Mouse (Mus musculus): ENCODE results near the gene Rpn2. TPM values are rescaled to one million over a fixed set of nuclear protein-coding genes. Genes with fewer than 3 reads are reported as not detected.

Rpn2 gene
- polyA plus RNA-seq, 1 experiment from 2014 or later: 341 TPM

DNA sequence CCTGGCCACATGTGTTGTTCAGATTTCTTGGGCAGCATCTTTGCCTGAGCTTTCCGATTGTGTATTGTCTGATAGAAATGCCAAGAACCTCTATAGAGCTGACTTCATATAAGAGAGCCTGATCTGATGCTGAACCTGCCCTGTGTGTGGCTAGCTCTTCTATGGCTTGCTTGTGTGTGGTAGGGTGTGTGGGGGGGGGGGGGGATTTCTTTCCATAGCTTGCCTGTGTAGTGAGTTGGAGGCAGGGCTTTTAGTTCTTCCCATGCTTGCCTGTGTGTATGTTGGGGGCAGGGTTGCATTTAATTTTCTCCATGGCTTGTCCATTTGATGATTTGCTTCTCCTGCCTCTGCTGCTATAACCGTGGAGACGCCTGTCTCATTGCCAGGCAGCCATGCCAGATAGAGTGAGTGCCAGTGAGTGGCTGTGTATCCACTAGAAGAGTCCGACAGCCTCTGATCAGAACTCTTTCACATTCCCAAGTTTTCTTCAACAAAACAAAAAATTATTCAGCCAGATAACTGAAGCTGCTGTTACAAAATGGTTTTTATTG lies 29.0 kb downstream of the Rpn2 start:
- no peak for ATAC-seq (ENCODE audit: low FRiP score, low TSS enrichment)
- H3K4me3 ChIP-seq (ENCODE audit: low read length): no peak overlapping the region
- no peaks in the 10 kb centered on the region for H3K4me1 ChIP-seq (ENCODE audit: insufficient read depth, low read length)
- H3K4me2 ChIP-seq (replicated peaks; ENCODE audit: low read depth, low read length): no peak overlapping the region
- H3K27me3 ChIP-seq (ENCODE audit: insufficient read depth, low read length): no peaks in the 10 kb centered on the region
- no peaks in the 10 kb centered on the region for H3K9me3 ChIP-seq (ENCODE audit: low read length)
- H3K27ac ChIP-seq (ENCODE audit: low read length): no peak overlapping the region
- no peak overlapping the region for H3K9ac ChIP-seq (replicated peaks; ENCODE audit: low read length)
- 90% methylated on average over 4 of the region's 4 CpGs for WGBS
- H3K36me3 ChIP-seq (ENCODE audit: insufficient read depth, low read length): peaks cover 72% of the 10 kb centered on the region

DNA sequence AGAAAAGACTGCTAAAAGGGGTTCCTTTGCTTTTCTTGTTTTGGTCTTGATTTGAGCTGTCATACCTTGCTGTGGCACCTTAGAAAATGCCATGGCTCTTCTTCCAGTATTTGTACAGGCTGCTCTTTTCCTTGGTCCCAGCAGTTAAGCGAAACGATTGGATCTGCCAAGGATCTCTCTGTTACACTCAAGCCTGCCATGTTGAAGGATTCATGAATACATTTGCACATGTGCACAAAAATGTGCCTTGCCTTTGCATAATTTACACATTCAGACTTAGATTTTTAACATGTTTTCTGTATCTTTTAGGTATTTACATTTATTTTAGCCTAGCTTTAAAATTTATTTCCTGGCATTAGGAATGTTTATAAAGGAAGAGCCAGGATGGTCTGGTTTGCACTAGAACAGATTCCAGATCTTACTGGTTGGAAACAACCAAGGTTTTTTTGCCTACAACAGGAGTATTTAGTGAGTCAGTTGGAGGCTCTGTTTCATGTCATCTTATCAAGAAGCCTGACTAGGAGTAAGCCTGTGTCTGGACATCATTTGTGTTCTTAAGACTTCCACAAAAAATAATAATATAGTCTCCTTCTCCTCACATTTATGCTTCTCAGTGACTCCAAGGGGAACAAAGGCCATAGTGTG lies 29.6 kb downstream of the Rpn2 start:
- peaks cover 73% of the 10 kb centered on the region for H3K36me3 ChIP-seq (ENCODE audit: insufficient read depth, low read length)
- no peak overlapping the region for H3K27ac ChIP-seq (ENCODE audit: low read length)
- H3K9ac ChIP-seq (replicated peaks; ENCODE audit: low read length): no peak overlapping the region
- no peak for ATAC-seq (ENCODE audit: low FRiP score, low TSS enrichment)
- no peak overlapping the region for H3K4me2 ChIP-seq (replicated peaks; ENCODE audit: low read depth, low read length)
- 0 out of 2 replicates have a peak, but pooled peaks cover 1% of the 10 kb centered on the region for H3K4me1 ChIP-seq (ENCODE audit: insufficient read depth, low read length)
- 89% methylated on average over 2 of the region's 2 CpGs for WGBS
- no peaks in the 10 kb centered on the region for H3K27me3 ChIP-seq (ENCODE audit: insufficient read depth, low read length)
- H3K9me3 ChIP-seq (ENCODE audit: low read length): no peaks in the 10 kb centered on the region
- H3K4me3 ChIP-seq (ENCODE audit: low read length): no peak overlapping the region

DNA sequence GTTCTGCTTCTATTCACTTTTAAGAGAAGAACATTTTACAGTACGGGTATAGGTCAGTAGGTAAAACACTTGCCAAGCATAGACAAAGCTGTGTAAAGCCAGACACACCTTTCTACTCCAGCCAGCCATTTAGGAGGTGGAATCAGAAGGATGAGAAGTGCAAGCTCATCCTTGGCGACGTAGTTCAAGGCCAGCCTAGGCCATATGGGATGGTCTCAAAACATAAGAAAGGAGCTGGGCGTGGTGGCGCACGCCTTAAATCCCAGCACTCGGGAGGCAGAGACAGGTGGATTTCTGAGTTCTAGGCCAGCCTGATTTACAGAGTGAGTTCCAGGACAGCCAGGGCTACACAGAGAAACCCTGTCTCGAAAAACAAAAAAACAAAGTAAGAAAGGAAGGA lies 30.8 kb downstream of the Rpn2 start:
- ATAC-seq (ENCODE audit: low FRiP score, low TSS enrichment): no peak
- Histone ChIP-seq H3K27me3 (ENCODE audit: insufficient read depth, low read length) (no peaks in the 10 kb centered on the region), H3K4me3 (ENCODE audit: low read length) (no peak overlapping the region), H3K27ac (ENCODE audit: low read length) (no peak overlapping the region), H3K4me2 (replicated peaks; ENCODE audit: low read depth, low read length) (no peak overlapping the region), H3K9me3 (ENCODE audit: low read length) (no peaks in the 10 kb centered on the region), H3K9ac (replicated peaks; ENCODE audit: low read length) (no peak overlapping the region), H3K36me3 (ENCODE audit: insufficient read depth, low read length) (peaks cover 76% of the 10 kb centered on the region), H3K4me1 (ENCODE audit: insufficient read depth, low read length) (0 out of 2 replicates have a peak, but pooled peaks cover 6% of the 10 kb centered on the region)
- 95% methylated on average over 8 of the region's 8 CpGs for WGBS

- WGBS: 82% methylated on average over 6 of the region's 6 CpGs
- Histone ChIP-seq H3K27me3 (ENCODE audit: insufficient read depth, low read length) (no peaks in the 10 kb centered on the region), H3K4me1 (ENCODE audit: insufficient read depth, low read length) (0 out of 2 replicates have a peak, but pooled peaks cover 6% of the 10 kb centered on the region), H3K9ac (replicated peaks; ENCODE audit: low read length) (no peak overlapping the region), H3K36me3 (ENCODE audit: insufficient read depth, low read length) (peaks cover 83% of the 10 kb centered on the region), H3K9me3 (ENCODE audit: low read length) (no peaks in the 10 kb centered on the region), H3K4me2 (replicated peaks; ENCODE audit: low read depth, low read length) (no peak overlapping the region), H3K27ac (ENCODE audit: low read length) (no peak overlapping the region), H3K4me3 (ENCODE audit: low read length) (no peak overlapping the region)
- no peak for ATAC-seq (ENCODE audit: low FRiP score, low TSS enrichment)
Measured at GRCm38 (mm10) chr2:157310963-157311637, 32.3 kb downstream of the Rpn2 start.

- Histone ChIP-seq H3K4me2 (replicated peaks; ENCODE audit: low read depth, low read length) (no peak overlapping the region), H3K27ac (ENCODE audit: low read length) (peak overlapping the region; percentile 38; the same call in 1 of the 2 replicates), H3K36me3 (ENCODE audit: insufficient read depth, low read length) (peaks cover 89% of the 10 kb centered on the region), H3K4me1 (ENCODE audit: insufficient read depth, low read length) (0 out of 2 replicates have a peak, but pooled peaks cover 6% of the 10 kb centered on the region), H3K27me3 (ENCODE audit: insufficient read depth, low read length) (no peaks in the 10 kb centered on the region), H3K9ac (replicated peaks; ENCODE audit: low read length) (no peak overlapping the region), H3K9me3 (ENCODE audit: low read length) (no peaks in the 10 kb centered on the region), H3K4me3 (ENCODE audit: low read length) (no peak overlapping the region)
- ATAC-seq (ENCODE audit: low FRiP score, low TSS enrichment): no peak
- 88% methylated on average over 3 of the region's 3 CpGs for whole genome bisulfite sequencing
Measured at GRCm38 (mm10) chr2:157313718-157314117, 34.9 kb downstream of the Rpn2 start.

- H3K4me2 ChIP-seq (replicated peaks; ENCODE audit: low read depth, low read length): no peak overlapping the region
- no peaks in the 10 kb centered on the region for H3K27me3 ChIP-seq (ENCODE audit: insufficient read depth, low read length)
- H3K36me3 ChIP-seq (ENCODE audit: insufficient read depth, low read length): peaks cover 88% of the 10 kb centered on the region
- 43% methylated on average over 7 of the region's 7 CpGs for WGBS
- no peak overlapping the region for H3K9ac ChIP-seq (replicated peaks; ENCODE audit: low read length)
- 0 out of 2 replicates have a peak, but pooled peaks cover 6% of the 10 kb centered on the region for H3K4me1 ChIP-seq (ENCODE audit: insufficient read depth, low read length)
- H3K9me3 ChIP-seq (ENCODE audit: low read length): no peaks in the 10 kb centered on the region
- no peak for ATAC-seq (ENCODE audit: low FRiP score, low TSS enrichment)
- peak overlapping the region; percentile 38; the same call in 1 of the 2 replicates for H3K27ac ChIP-seq (ENCODE audit: low read length)
- H3K4me3 ChIP-seq (ENCODE audit: low read length): no peak overlapping the region
Measured at GRCm38 (mm10) chr2:157314310-157314709, 35.5 kb downstream of the Rpn2 start.

GRCm38 (mm10) chr2:157315486-157315885 lies 36.7 kb downstream of the Rpn2 start:
- peaks cover 87% of the 10 kb centered on the region for H3K36me3 ChIP-seq (ENCODE audit: insufficient read depth, low read length)
- no peak overlapping the region for H3K27ac ChIP-seq (ENCODE audit: low read length)
- no peaks in the 10 kb centered on the region for H3K27me3 ChIP-seq (ENCODE audit: insufficient read depth, low read length)
- ATAC-seq (ENCODE audit: low FRiP score, low TSS enrichment): no peak
- H3K4me2 ChIP-seq (replicated peaks; ENCODE audit: low read depth, low read length): no peak overlapping the region
- H3K4me3 ChIP-seq (ENCODE audit: low read length): no peak overlapping the region
- no peak overlapping the region for H3K9ac ChIP-seq (replicated peaks; ENCODE audit: low read length)
- whole genome bisulfite sequencing: 87% methylated on average over 6 of the region's 6 CpGs
- H3K4me1 ChIP-seq (ENCODE audit: insufficient read depth, low read length): 0 out of 2 replicates have a peak, but pooled peaks cover 6% of the 10 kb centered on the region
- H3K9me3 ChIP-seq (ENCODE audit: low read length): no peaks in the 10 kb centered on the region

- 84% methylated on average over 14 of the region's 14 CpGs for WGBS
- Histone ChIP-seq H3K27ac (ENCODE audit: low read length) (no peak overlapping the region), H3K4me1 (ENCODE audit: insufficient read depth, low read length) (0 out of 2 replicates have a peak, but pooled peaks cover 6% of the 10 kb centered on the region), H3K4me3 (ENCODE audit: low read length) (no peak overlapping the region), H3K9ac (replicated peaks; ENCODE audit: low read length) (no peak overlapping the region), H3K27me3 (ENCODE audit: insufficient read depth, low read length) (no peaks in the 10 kb centered on the region), H3K36me3 (ENCODE audit: insufficient read depth, low read length) (peaks cover 87% of the 10 kb centered on the region), H3K4me2 (replicated peaks; ENCODE audit: low read depth, low read length) (no peak overlapping the region), H3K9me3 (ENCODE audit: low read length) (no peaks in the 10 kb centered on the region)
- no peak for ATAC-seq (ENCODE audit: low FRiP score, low TSS enrichment)
Measured at GRCm38 (mm10) chr2:157316358-157316933, 37.6 kb downstream of the Rpn2 start.

DNA sequence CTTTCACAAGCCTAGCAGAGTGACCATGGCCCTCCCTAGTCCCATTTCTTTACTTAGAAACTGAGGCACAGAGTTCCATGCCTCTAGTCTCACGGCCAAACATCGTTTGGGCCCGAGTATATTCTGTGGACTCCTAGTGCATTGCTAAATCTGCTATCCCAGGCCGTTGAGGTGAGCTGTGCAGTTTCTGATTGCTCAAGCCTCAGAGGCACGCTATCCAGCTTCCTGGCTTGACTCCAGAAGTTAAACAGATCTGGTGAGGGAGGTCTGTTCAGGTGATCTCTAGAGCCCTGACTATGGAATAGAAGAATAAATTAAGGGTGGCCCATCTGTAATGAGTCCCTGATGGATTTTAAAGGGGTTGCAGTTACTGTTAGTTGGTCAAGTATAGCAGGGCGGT lies 38.4 kb downstream of the Rpn2 start:
- WGBS: 87% methylated on average over 6 of the region's 6 CpGs
- Histone ChIP-seq H3K36me3 (ENCODE audit: insufficient read depth, low read length) (peaks cover 88% of the 10 kb centered on the region), H3K4me3 (ENCODE audit: low read length) (no peak overlapping the region), H3K27me3 (ENCODE audit: insufficient read depth, low read length) (no peaks in the 10 kb centered on the region), H3K27ac (ENCODE audit: low read length) (no peak overlapping the region), H3K9me3 (ENCODE audit: low read length) (no peaks in the 10 kb centered on the region), H3K4me1 (ENCODE audit: insufficient read depth, low read length) (0 out of 2 replicates have a peak, but pooled peaks cover 6% of the 10 kb centered on the region), H3K4me2 (replicated peaks; ENCODE audit: low read depth, low read length) (no peak overlapping the region), H3K9ac (replicated peaks; ENCODE audit: low read length) (no peak overlapping the region)
- no peak for ATAC-seq (ENCODE audit: low FRiP score, low TSS enrichment)

Measured in kidney, embryonic 16.5 days (tissue).